Mouse (Mus musculus): ENCODE measurements around the gene Col26a1. TPM values are rescaled to one million over a fixed set of nuclear protein-coding genes. Genes with fewer than 3 reads are reported as not detected.

Col26a1 gene
- total and polyA plus RNA-seq, 3 experiments, result 0.72 TPM; not detected in 2

DNA sequence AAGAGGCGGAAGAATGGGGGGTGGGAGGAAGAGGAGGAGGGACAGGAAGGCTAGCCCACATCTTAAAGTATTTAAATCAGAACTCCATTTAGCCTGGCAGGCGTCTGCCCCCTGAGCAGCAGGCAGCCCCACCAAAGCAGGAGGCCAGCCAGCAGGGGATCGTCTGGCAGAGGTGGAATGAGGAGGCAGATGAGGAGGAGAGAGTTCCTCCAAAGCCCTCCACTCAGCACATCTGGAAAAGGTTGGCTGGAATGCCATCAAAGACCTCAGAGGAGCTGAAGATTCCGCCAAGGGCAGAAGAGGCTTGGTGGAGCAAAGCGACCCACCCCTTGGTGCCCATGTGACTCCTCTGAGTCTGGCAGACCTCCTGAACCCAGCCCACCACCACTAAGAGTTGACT lies 39.1 kb downstream of the Col26a1 start:
- Histone ChIP-seq H3K4me1 (ENCODE audit: control insufficient read depth in 1 of 2, insufficient read depth in 2 of 2) (no peaks in the 10 kb centered on the region), H3K9me3 (replicated peaks; ENCODE audit: low read length) (peaks cover 12% of the 10 kb centered on the region), H3K4me2 (ENCODE audit: insufficient read depth, low read depth, poor library complexity, severe bottlenecking) (no peak overlapping the region), H3K27me3 (replicated peaks) (peaks cover 92% of the 10 kb centered on the region), H3K36me3 (replicated peaks in 1 of 2; ENCODE audit: control insufficient read depth in 1 of 2, insufficient read depth in 1 of 2, low read length in 1 of 2) (no peaks in the 10 kb centered on the region), H3K79me2 (replicated peaks; ENCODE audit: control insufficient read depth, extremely low read depth, insufficient read depth, poor library complexity, severe bottlenecking) (no peaks in the 10 kb centered on the region), H3K4me3 (replicated peaks in 1 of 3; ENCODE audit: low read depth in 2 of 3, low read length in 2 of 3, poor library complexity in 1 of 3) (no peak overlapping the region), H3K9ac (ENCODE audit: insufficient read depth, low read depth) (no peak overlapping the region), H3K27ac (ENCODE audit: insufficient read depth, low read depth) (no peak overlapping the region)
- no peak for TF ChIP-seq JUND (conservative IDR thresholded peaks at IDR 0.05; ENCODE audit: low read depth, low read length)
- TF ChIP-seq RCOR1 (conservative IDR thresholded peaks at IDR 0.05; ENCODE audit: low read depth, low read length), result no peak
- TF ChIP-seq USF1 (IDR thresholded peaks at IDR 0.05; ENCODE audit: low read depth, low read length), result no peak
- no peak for TF ChIP-seq RAD21 (IDR thresholded peaks at IDR 0.05; ENCODE audit: low read depth, low read length)
- TF ChIP-seq MEF2A (IDR thresholded peaks at IDR 0.05; ENCODE audit: borderline replicate concordance, low read depth, low read length), result no peak
- DNase-seq (ENCODE audit: extremely low read depth), result no peak
- dilution Hi-C loops (cut with MboI; ENCODE audit: extremely low pct_ligation_motif_present, extremely low pct_unique_long_range_greater_than_20kb, low sequenced_read_pairs) (no loop called here), in situ Hi-C loops (cut with MboI; ENCODE audit: low pct_ligation_motif_present, low pct_unique_long_range_greater_than_20kb, low sequenced_read_pairs) (no loop called here)

DNA sequence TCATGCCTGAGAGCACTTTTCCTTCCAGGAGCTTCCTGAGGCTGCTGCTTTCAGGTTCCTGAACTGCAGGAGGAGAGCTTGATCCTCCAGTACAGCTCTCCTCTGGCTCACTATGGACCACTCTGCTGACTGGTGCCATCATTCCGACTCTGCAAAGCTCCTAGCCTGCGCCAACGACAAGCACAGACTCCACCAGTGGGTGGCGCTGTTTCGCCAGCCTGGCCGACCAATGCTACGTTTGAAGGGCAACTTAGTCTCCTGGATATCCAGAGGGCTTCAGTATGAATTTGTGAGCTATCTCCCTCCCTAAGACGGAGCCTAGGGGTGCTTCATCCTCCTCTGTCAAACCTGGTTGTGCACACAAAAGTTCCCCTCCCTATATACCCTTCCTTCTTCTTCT lies 43.0 kb downstream of the Col26a1 start:
- Histone ChIP-seq H3K4me3 (replicated peaks in 1 of 3; ENCODE audit: low read depth in 2 of 3, low read length in 2 of 3, poor library complexity in 1 of 3) (no peak overlapping the region), H3K27me3 (replicated peaks) (peaks cover 72% of the 10 kb centered on the region), H3K27ac (ENCODE audit: insufficient read depth, low read depth) (no peak overlapping the region), H3K4me1 (ENCODE audit: control insufficient read depth in 1 of 2, insufficient read depth in 2 of 2) (peaks cover 0 to 4% of the 10 kb centered on the region in 2 experiments; a peak in 1 of 4 replicates), H3K4me2 (ENCODE audit: insufficient read depth, low read depth, poor library complexity, severe bottlenecking) (no peak overlapping the region), H3K79me2 (replicated peaks; ENCODE audit: control insufficient read depth, extremely low read depth, insufficient read depth, poor library complexity, severe bottlenecking) (no peaks in the 10 kb centered on the region), H3K9ac (ENCODE audit: insufficient read depth, low read depth) (no peak overlapping the region), H3K36me3 (replicated peaks in 1 of 2; ENCODE audit: control insufficient read depth in 1 of 2, insufficient read depth in 1 of 2, low read length in 1 of 2) (no peaks in the 10 kb centered on the region), H3K9me3 (replicated peaks; ENCODE audit: low read length) (no peaks in the 10 kb centered on the region)
- dilution Hi-C loops (cut with MboI; ENCODE audit: extremely low pct_ligation_motif_present, extremely low pct_unique_long_range_greater_than_20kb, low sequenced_read_pairs), result no loop called here
- DNase-seq (ENCODE audit: extremely low read depth), result peak; percentile 25
- TF ChIP-seq CTCF (conservative IDR thresholded peaks at IDR 0.05 in 1 of 2, IDR thresholded peaks at IDR 0.05 in 1 of 2; ENCODE audit: low read depth in 2 of 2, low read length in 2 of 2) (peak; percentile 61 to 74), MEF2A (IDR thresholded peaks at IDR 0.05; ENCODE audit: borderline replicate concordance, low read depth, low read length) (no peak), RAD21 (IDR thresholded peaks at IDR 0.05; ENCODE audit: low read depth, low read length) (peak; percentile 65), SMC3 (IDR thresholded peaks at IDR 0.05; ENCODE audit: low read depth, low read length) (peak; percentile 49; the same call in 1 of the 2 replicates)
- in situ Hi-C loops (cut with MboI; ENCODE audit: low pct_ligation_motif_present, low pct_unique_long_range_greater_than_20kb, low sequenced_read_pairs), result no loop called here

- no peak overlapping the region for H3K4me3 ChIP-seq (replicated peaks in 1 of 3; ENCODE audit: low read depth in 2 of 3, low read length in 2 of 3, poor library complexity in 1 of 3)
- in situ Hi-C loops (cut with MboI; ENCODE audit: low pct_ligation_motif_present, low pct_unique_long_range_greater_than_20kb, low sequenced_read_pairs), result no loop called here
- H3K79me2 ChIP-seq (replicated peaks; ENCODE audit: control insufficient read depth, extremely low read depth, insufficient read depth, poor library complexity, severe bottlenecking), result no peaks in the 10 kb centered on the region
- H3K4me2 ChIP-seq (ENCODE audit: insufficient read depth, low read depth, poor library complexity, severe bottlenecking), result no peak overlapping the region
- no peak overlapping the region for H3K27ac ChIP-seq (ENCODE audit: insufficient read depth, low read depth)
- peaks cover 19% of the 10 kb centered on the region for H3K9me3 ChIP-seq (replicated peaks; ENCODE audit: low read length)
- TF ChIP-seq TBP (conservative IDR thresholded peaks at IDR 0.05; ENCODE audit: low read depth, low read length) (no peak), IRF4 (IDR thresholded peaks at IDR 0.05; ENCODE audit: low read depth, low read length) (no peak), CTCF (conservative IDR thresholded peaks at IDR 0.05 in 1 of 2, IDR thresholded peaks at IDR 0.05 in 1 of 2; ENCODE audit: low read depth in 2 of 2, low read length in 2 of 2) (0 out of 4 replicates have a peak, but pooled peaks of 1 of the 2 experiments have one; percentile 7), JUND (conservative IDR thresholded peaks at IDR 0.05; ENCODE audit: low read depth, low read length) (no peak), MYC (IDR thresholded peaks at IDR 0.05; ENCODE audit: low read depth, low read length) (no peak), SMC3 (IDR thresholded peaks at IDR 0.05; ENCODE audit: low read depth, low read length) (0 out of 2 replicates have a peak, but pooled peaks have one; percentile 5), CHD1 (IDR thresholded peaks at IDR 0.05; ENCODE audit: low read depth, low read length) (no peak), TCF12 (IDR thresholded peaks at IDR 0.05; ENCODE audit: low read depth, low read length) (no peak), RCOR1 (conservative IDR thresholded peaks at IDR 0.05; ENCODE audit: low read depth, low read length) (no peak), BHLHE40 (IDR thresholded peaks at IDR 0.05; ENCODE audit: low read depth, low read length) (no peak), ZNF384 (IDR thresholded peaks at IDR 0.05; ENCODE audit: low read depth, low read length) (no peak), ELF1 (IDR thresholded peaks at IDR 0.05; ENCODE audit: low read depth, low read length) (no peak), ZKSCAN1 (IDR thresholded peaks at IDR 0.05; ENCODE audit: borderline replicate concordance, low read depth, low read length) (no peak), USF2 (conservative IDR thresholded peaks at IDR 0.05; ENCODE audit: low read depth, low read length) (no peak), MAX (IDR thresholded peaks at IDR 0.05; ENCODE audit: low read length) (no peak), RAD21 (IDR thresholded peaks at IDR 0.05; ENCODE audit: low read depth, low read length) (no peak), UBTF (IDR thresholded peaks at IDR 0.05; ENCODE audit: low read depth, low read length) (no peak), POLR2A (IDR thresholded peaks at IDR 0.05; ENCODE audit: low read depth, low read length) (no peak)
- H3K36me3 ChIP-seq (replicated peaks in 1 of 2; ENCODE audit: control insufficient read depth in 1 of 2, insufficient read depth in 1 of 2, low read length in 1 of 2), result no peaks in the 10 kb centered on the region
- no peak overlapping the region for H3K9ac ChIP-seq (ENCODE audit: insufficient read depth, low read depth)
- DNase-seq (ENCODE audit: extremely low read depth), result no peak
- peaks cover 45% of the 10 kb centered on the region for H3K27me3 ChIP-seq (replicated peaks)
- peaks cover 2 to 4% of the 10 kb centered on the region in 2 experiments; a peak in 1 of 4 replicates for H3K4me1 ChIP-seq (ENCODE audit: control insufficient read depth in 1 of 2, insufficient read depth in 2 of 2)
- dilution Hi-C loops (cut with MboI; ENCODE audit: extremely low pct_ligation_motif_present, extremely low pct_unique_long_range_greater_than_20kb, low sequenced_read_pairs), result no loop called here
Observed at GRCm38 (mm10) chr5:136833053-136833452, 50.0 kb downstream of the Col26a1 start.
